Mouse (Mus musculus): ENCODE measurements around the gene Tlr3.

Tlr3 gene

GRCm38 (mm10) chr8:45355809-45356208 lies 55.1 kb downstream of the Tlr3 start:
- DNase-seq (ENCODE audit: low read depth, low spot score) = no peak

Data from mesoderm, embryonic 11.5 days (tissue).